Mouse (Mus musculus): Measurements from ENCODE around the gene Spink2.
"Not testable (repeated sequence)": the region's sequence is repeated elsewhere in the genome, so short reads cannot be mapped to it uniquely, and the experiment has no call there.

Spink2 gene

GRCm38 (mm10) chr5:77193951-77194350, 17.3 kb downstream of the Spink2 start:
- no peak for DNase-seq (ENCODE audit: low read depth, low spot score)

GRCm38 (mm10) chr5:77193266-77193665, 18.0 kb downstream of the Spink2 start:
- DNase-seq (ENCODE audit: low read depth, low spot score): no peak

- DNase-seq (ENCODE audit: low read depth, low spot score): no peak
Observed at GRCm38 (mm10) chr5:77191631-77192030, 19.6 kb downstream of the Spink2 start.

GRCm38 (mm10) chr5:77191106-77191505, 20.2 kb downstream of the Spink2 start:
- DNase-seq (ENCODE audit: low read depth, low spot score): no peak

GRCm38 (mm10) chr5:77188738-77189137, 22.5 kb downstream of the Spink2 start:
- DNase-seq (ENCODE audit: low read depth, low spot score): no peak

GRCm38 (mm10) chr5:77185351-77185750, 25.9 kb downstream of the Spink2 start:
- DNase-seq (ENCODE audit: low read depth, low spot score): no peak

- DNase-seq (ENCODE audit: low read depth, low spot score): not testable (repeated sequence)
Observed at GRCm38 (mm10) chr5:77183876-77184275, 27.4 kb downstream of the Spink2 start.

GRCm38 (mm10) chr5:77183338-77183737, 27.9 kb downstream of the Spink2 start:
- DNase-seq (ENCODE audit: low read depth, low spot score): no peak

- peak; percentile 3 for DNase-seq (ENCODE audit: low read depth, low spot score)
Observed at GRCm38 (mm10) chr5:77181508-77181907, 29.8 kb downstream of the Spink2 start.

- DNase-seq (ENCODE audit: low read depth, low spot score): no peak
Observed at GRCm38 (mm10) chr5:77178976-77179375, 32.3 kb downstream of the Spink2 start.

- no peak for DNase-seq (ENCODE audit: low read depth, low spot score)
Observed at GRCm38 (mm10) chr5:77178008-77178407, 33.3 kb downstream of the Spink2 start.

- no peak for DNase-seq (ENCODE audit: low read depth, low spot score)
Observed at GRCm38 (mm10) chr5:77174779-77175178, 36.5 kb downstream of the Spink2 start.

- peak; percentile 70 for DNase-seq (ENCODE audit: low read depth, low spot score)
Observed at GRCm38 (mm10) chr5:77170593-77170992, 40.7 kb downstream of the Spink2 start.

- no peak for DNase-seq (ENCODE audit: low read depth, low spot score)
Observed at GRCm38 (mm10) chr5:77167306-77167945, 43.8 kb downstream of the Spink2 start.

- DNase-seq (ENCODE audit: low read depth, low spot score): no peak
Observed at GRCm38 (mm10) chr5:77165703-77166625, 45.3 kb downstream of the Spink2 start.

- DNase-seq (ENCODE audit: low read depth, low spot score): no peak
Observed at GRCm38 (mm10) chr5:77163597-77163996, 47.7 kb downstream of the Spink2 start.

- DNase-seq (ENCODE audit: low read depth, low spot score): no peak
Observed at GRCm38 (mm10) chr5:77162566-77162965, 48.7 kb downstream of the Spink2 start.

GRCm38 (mm10) chr5:77157777-77158540, 53.3 kb downstream of the Spink2 start:
- DNase-seq (ENCODE audit: low read depth, low spot score): no peak

GRCm38 (mm10) chr5:77156938-77157337, 54.3 kb downstream of the Spink2 start:
- DNase-seq (ENCODE audit: low read depth, low spot score): peak; percentile 57

GRCm38 (mm10) chr5:77155526-77155925, 55.7 kb downstream of the Spink2 start:
- no peak for DNase-seq (ENCODE audit: low read depth, low spot score)
